Mouse (Mus musculus): ENCODE data around the gene Atp6v1g2.

DNA sequence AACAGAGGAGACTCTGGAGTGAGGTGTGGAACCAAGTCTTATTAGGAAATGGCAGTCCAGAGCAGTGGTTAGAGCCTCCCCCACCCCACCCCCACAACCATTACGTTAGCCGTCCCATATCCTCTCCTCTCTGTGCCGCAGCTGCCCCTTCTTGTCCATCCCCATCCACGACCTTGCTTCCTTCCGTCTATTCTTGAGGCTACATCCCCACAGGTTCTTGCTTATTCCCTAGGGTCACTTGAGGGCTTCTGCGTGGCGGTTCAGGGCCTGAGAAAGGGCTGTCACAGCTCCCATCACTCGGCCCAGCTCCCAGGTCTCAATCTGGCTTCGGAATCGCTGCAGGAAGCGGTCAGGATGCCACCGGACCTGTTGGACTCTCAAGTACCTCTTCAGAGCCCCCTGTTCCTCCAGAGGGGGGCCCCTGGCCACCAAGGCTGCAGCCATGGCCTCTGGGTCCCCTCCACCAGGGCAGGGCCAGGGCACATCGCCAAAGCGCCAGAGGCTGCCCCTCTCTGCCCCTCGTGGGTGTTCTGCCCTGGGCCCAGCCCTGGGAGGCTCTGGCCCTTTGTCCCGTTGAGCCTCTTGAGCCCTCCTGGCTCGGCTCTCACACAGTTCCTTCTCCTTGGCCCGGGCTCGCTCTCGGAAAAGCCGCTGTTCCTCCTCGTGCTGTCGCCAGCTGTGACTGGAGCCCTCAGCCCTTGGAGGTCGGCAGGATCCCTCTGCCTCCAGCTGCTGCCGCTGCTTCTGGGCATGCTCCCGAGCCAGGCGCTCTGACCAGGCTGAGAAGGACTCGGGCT is 13.1 kb upstream of the Atp6v1g2 start, which contains the start of gene Gm16181:
- TF ChIP-seq CTCF (conservative IDR thresholded peaks at IDR 0.05; ENCODE audit: insufficient read depth, insufficient read length, low read depth, low read length) (no peak), POLR2A (IDR thresholded peaks at IDR 0.05; ENCODE audit: low read depth, low read length) (no peak)

Data from kidney, adult 2 months (tissue).